Mouse (Mus musculus) hindbrain, embryonic 15.5 days (tissue): Measurements from ENCODE around the gene Gorasp2. TPM values are rescaled to one million over a fixed set of nuclear protein-coding genes. Genes with fewer than 3 reads are reported as not detected.

Experiments
- ATAC-seq: fragments of 200-750 bp; cut with Nextera tagmentation; 2 replicates; pipeline ENCODE4 v1.8.0; 2017; ENCODE audit warnings: low read depth, moderate number of reproducible peaks, moderate TSS enrichment; ENCODE audit not compliant: low FRiP score
- H3K27ac ChIP-seq: fragments of 300-500 bp; sonication (generic); replicated peaks from 2 replicates; pipeline ENCODE4 v1.5.1; 2015; ENCODE audit warnings: mild to moderate bottlenecking, inconsistent platforms
- H3K27me3 ChIP-seq: fragments of 300-500 bp; sonication (generic); 2 replicates; pipeline ENCODE4 v1.6.1; 2015; ENCODE audit warnings: control low read depth, inconsistent platforms
- H3K36me3 ChIP-seq: fragments of 300-500 bp; sonication (generic); 2 replicates; pipeline ENCODE4 v1.6.1; 2015; ENCODE audit warnings: control low read depth, inconsistent platforms
- H3K4me1 ChIP-seq: fragments of 300-500 bp; sonication (generic); replicated peaks from 2 replicates; pipeline ENCODE4 v1.6.1; 2015; ENCODE audit warnings: control low read depth, inconsistent platforms
- H3K4me2 ChIP-seq: fragments of 300-500 bp; sonication (generic); 2 replicates; pipeline ENCODE4 v1.6.1; 2015; ENCODE audit warnings: moderate library complexity, mild to moderate bottlenecking, inconsistent platforms
- H3K4me3 ChIP-seq: fragments of 300-500 bp; sonication (generic); 2 replicates; pipeline ENCODE4 v1.5.1; 2015; ENCODE audit warnings: mild to moderate bottlenecking, inconsistent platforms
- H3K9ac ChIP-seq: fragments of 300-500 bp; sonication (generic); 2 replicates; pipeline ENCODE4 v1.6.1; 2015; ENCODE audit warnings: inconsistent platforms
- H3K9me3 ChIP-seq: fragments of 300-500 bp; sonication (generic); 2 replicates; pipeline ENCODE4 v1.6.1; 2016; ENCODE audit warnings: control low read depth, inconsistent platforms
- WGBS: fragments of 180-500 bp; shearing (Covaris S2); methylation state at CpG from one replicate; pipeline ENCODE4 v1.1.7; 2015; 5-methylcytosine and 5-hydroxymethylcytosine counted together
- polyA plus RNA-seq: library from polyadenylated mRNA; unstranded; fragments of >200 nt; fragmentation: Nextera tagmentation; extraction: Ambion mirVana; gene quantifications from 2 replicates; pipeline ENCODE4 v1.2.1, GENCODE M21; 2015

The Gorasp2 gene
- polyA plus RNA-seq, 1 experiment from 2014 or later: 144 TPM

DNA sequence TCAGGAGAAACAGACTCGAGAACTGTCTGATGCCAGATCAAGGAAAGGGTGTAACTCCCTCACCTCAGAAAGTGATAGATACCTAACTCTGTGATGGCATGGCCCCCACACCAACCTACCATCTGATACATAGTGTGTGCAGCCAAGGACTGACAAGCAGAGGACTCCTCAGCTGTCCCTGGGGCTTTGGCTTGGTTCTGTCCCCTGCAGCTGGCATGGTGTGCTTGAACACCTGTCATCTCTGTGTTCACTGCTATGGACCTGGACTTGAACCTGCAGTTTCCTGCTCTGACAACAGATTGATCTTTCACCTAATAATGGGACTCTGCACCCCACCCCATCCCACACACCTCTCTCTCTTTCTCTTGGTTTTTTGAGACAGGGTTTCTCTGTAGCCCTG lies 29.0 kb upstream of the Gorasp2 start:
- 81% methylated on average over 1 of the region's 1 CpGs for WGBS
- peaks cover 15% of the 10 kb centered on the region for H3K4me1 ChIP-seq

DNA sequence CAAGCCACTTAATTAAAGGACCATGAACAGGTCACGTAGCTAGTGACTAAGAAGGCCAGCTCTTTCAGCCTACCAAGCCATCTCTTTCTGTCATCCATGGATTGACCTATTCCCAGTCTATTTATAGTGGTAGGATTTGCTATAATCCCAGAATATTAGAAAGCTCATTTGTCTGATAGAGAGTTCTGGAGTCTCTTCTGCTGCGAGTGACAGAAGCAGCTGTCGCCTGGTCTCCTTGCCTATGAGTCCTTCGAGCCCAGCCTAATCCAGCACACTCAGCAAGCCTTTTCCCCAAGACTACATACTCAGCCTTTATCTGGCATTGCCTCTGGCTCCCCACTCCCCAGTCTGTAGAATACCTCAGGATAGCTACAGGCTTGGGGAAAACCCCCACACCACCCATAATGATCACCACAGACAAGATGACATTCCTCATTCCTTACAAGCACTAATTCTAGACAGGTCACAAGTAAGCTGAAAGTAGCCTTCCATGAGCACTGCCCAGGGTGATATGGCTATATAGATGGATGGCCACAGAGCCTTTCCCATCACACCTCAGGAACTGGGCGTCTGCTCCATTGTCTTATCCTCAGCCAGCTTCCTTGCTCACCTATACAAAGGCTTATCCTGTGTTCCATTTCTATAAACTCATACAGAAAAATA lies 27.2 kb upstream of the Gorasp2 start:
- Histone ChIP-seq H3K9me3 (no peaks in the 10 kb centered on the region), H3K27ac (no peak overlapping the region)
- WGBS: 89% methylated on average over 5 of the region's 5 CpGs

More for the DNA sequence above, 29.0 kb upstream of the Gorasp2 start:
- H3K9me3 ChIP-seq: no peaks in the 10 kb centered on the region
- H3K36me3 ChIP-seq: no peaks in the 10 kb centered on the region
- no peak overlapping the region for H3K4me2 ChIP-seq
- H3K27me3 ChIP-seq: no peaks in the 10 kb centered on the region
- ATAC-seq: no peak
- no peak overlapping the region for H3K4me3 ChIP-seq
- no peak overlapping the region for H3K9ac ChIP-seq
- H3K27ac ChIP-seq: no peak overlapping the region

DNA sequence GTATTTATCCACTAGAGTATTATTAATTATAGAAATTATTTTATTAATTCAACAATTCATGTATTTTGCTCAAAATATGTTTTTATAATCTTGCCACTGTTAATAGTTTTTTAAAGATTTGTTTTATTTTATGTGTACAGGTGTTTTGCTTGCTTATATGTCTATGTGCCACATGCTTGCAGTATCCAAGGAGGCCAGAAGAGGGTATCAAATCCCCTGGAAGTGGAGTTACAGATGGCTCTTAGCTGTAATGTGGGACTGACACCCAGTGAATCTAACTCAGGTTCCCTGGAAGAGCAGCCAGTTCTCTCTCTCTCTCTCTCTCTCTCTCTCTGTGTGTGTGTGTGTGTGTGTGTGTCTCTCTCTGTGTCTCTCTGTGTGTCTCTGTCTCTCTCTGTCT lies 20.4 kb upstream of the Gorasp2 start:
- no peaks in the 10 kb centered on the region for H3K36me3 ChIP-seq
- no peak overlapping the region for H3K4me3 ChIP-seq
- no peak overlapping the region for H3K9ac ChIP-seq
- H3K9me3 ChIP-seq: no peaks in the 10 kb centered on the region
- H3K27me3 ChIP-seq: no peaks in the 10 kb centered on the region
- no peak overlapping the region for H3K4me2 ChIP-seq
- H3K27ac ChIP-seq: no peak overlapping the region
- ATAC-seq: no peak
- H3K4me1 ChIP-seq: peaks cover 13% of the 10 kb centered on the region

More for the DNA sequence above, 27.2 kb upstream of the Gorasp2 start:
- Histone ChIP-seq H3K4me2 (no peak overlapping the region), H3K4me3 (no peak overlapping the region), H3K9ac (no peak overlapping the region), H3K36me3 (no peaks in the 10 kb centered on the region), H3K27me3 (no peaks in the 10 kb centered on the region), H3K4me1 (peaks cover 11% of the 10 kb centered on the region)
- no peak for ATAC-seq

DNA sequence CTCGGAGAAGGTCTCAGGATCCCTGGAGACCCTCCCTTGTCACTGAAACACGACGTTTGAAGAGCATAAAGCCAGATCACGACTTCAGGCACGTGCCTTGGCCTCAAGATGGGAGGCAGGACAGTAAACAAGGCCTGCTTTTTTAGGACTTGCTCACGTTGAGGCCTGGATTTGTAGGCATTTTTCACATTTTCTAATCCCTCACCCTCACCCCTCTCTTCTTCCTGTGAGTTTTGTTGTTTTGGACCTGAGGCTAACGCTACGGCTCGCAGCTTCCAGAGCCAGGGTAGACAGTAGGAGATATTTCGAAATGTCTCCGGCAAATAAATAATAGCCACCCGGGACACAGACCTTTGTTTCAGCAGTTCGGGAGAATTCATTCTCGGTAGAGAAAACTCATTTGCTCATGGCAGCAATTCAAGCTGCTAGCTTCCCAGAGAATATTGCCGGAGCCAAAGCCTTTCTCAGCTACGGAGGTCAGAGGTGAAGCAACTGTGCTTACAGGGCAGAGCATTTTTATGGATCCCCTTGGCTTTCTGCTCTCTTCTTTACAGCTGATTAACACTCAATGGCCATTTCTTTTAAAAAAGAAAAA lies 18.3 kb upstream of the Gorasp2 start:
- Histone ChIP-seq H3K9me3 (no peaks in the 10 kb centered on the region), H3K27me3 (no peaks in the 10 kb centered on the region), H3K9ac (no peak overlapping the region), H3K4me1 (peaks cover 13% of the 10 kb centered on the region), H3K4me2 (no peak overlapping the region), H3K4me3 (no peak overlapping the region), H3K36me3 (no peaks in the 10 kb centered on the region), H3K27ac (peak overlapping the region; percentile 18)
- ATAC-seq: no peak
- WGBS: 23% methylated on average over 16 of the region's 16 CpGs

DNA sequence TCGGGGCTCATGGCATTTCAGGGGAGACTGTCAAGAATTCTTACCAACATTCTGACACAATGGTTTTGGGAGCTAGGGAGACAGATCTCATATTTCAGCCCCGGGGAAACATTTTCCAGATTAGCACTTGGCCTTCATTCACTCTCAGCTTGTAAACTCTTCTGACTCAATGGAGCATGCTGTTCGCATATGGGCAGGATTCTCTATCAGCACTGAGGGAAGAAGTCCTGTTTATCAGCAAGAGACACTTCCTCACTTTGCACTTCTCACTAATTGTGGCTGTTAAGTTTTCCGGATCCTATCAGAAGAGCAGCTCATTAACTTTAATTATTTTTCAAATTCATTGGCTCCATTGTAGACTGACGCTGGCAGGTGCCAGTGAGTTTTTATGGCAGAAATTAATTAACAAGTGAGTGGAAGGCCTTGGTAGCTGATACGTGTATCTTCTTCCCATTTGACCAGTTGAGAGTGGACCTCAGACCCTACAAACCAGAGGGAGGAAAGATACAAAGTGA lies 16.1 kb upstream of the Gorasp2 start:
- no peaks in the 10 kb centered on the region for H3K9me3 ChIP-seq
- H3K27ac ChIP-seq: no peak overlapping the region
- no peak overlapping the region for H3K4me3 ChIP-seq
- H3K4me1 ChIP-seq: peaks cover 13% of the 10 kb centered on the region
- no peak overlapping the region for H3K4me2 ChIP-seq
- no peaks in the 10 kb centered on the region for H3K27me3 ChIP-seq
- 79% methylated on average over 6 of the region's 6 CpGs for WGBS
- no peaks in the 10 kb centered on the region for H3K36me3 ChIP-seq
- no peak overlapping the region for H3K9ac ChIP-seq
- ATAC-seq: no peak

DNA sequence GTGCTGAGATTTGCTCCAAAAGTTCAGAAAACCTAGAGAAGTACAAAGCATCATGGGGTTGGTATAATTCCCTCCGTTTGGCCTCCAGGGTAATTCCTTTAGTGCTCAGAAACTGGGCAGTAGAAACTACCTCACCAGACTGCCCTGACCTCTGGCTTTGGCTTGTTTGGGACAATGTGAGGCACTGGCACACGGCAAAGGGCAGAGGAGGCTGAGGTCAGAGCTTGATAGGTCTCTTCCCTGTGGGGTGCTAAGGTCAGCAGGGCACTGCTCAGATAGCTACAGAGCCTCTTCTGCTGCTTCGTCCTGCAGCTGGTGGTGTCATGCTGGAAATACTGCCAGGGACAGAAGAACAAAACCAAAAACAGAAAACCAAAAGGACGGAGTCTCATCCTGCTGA lies 13.7 kb upstream of the Gorasp2 start:
- H3K27ac ChIP-seq: no peak overlapping the region

DNA sequence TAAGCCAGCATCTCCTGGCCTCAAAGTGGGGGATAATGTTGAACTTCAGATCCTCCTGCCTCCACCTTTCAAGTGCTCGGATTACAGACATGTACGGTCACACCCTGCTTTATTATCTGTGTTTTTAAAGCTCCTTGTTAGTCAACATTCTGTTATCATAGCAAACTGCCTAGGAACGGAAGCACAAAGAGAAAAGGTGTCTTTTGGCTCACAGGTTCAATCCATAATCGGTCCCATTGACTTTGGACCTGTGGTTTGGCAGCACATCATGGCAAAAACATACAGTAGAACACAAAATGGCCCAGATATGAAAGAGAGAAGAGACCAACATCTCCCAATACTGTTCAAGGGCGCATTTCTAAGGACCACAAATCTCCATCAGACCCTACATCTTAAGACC lies 13.1 kb upstream of the Gorasp2 start:
- H3K36me3 ChIP-seq: no peaks in the 10 kb centered on the region
- no peak overlapping the region for H3K9ac ChIP-seq
- H3K9me3 ChIP-seq: no peaks in the 10 kb centered on the region
- H3K4me2 ChIP-seq: no peak overlapping the region
- 89% methylated on average over 5 of the region's 5 CpGs for WGBS
- no peak overlapping the region for H3K4me3 ChIP-seq
- H3K27ac ChIP-seq: no peak overlapping the region
- H3K4me1 ChIP-seq: peaks cover 6% of the 10 kb centered on the region
- no peaks in the 10 kb centered on the region for H3K27me3 ChIP-seq
- ATAC-seq: no peak

More for the DNA sequence above, 13.7 kb upstream of the Gorasp2 start:
- Histone ChIP-seq H3K4me1 (peaks cover 11% of the 10 kb centered on the region), H3K9ac (no peak overlapping the region), H3K4me2 (no peak overlapping the region), H3K4me3 (no peak overlapping the region), H3K27me3 (no peaks in the 10 kb centered on the region), H3K9me3 (no peaks in the 10 kb centered on the region), H3K36me3 (no peaks in the 10 kb centered on the region)
- ATAC-seq: no peak
- 34% methylated on average over 4 of the region's 4 CpGs for WGBS

DNA sequence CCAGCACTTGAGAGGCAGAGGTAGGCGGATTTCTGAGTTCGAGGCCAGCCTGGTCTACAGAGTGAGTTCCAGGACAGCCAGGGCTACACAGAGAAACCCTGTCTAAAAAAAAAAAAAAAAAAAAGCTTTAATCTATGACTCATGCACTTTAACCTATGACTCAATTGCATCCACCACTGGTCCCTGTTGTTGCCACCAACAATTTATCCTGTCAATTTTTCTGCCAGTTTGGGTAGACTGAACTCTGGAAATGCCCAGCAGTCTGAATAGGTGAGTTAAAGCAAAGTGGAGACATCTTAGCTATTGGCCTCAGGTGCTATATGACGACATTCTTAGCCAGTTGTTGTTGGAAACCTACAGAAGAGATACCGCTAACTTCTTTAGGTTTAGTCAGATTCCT lies 11.9 kb upstream of the Gorasp2 start:
- H3K27me3 ChIP-seq: no peaks in the 10 kb centered on the region
- WGBS: 95% methylated on average over 4 of the region's 4 CpGs
- no peak overlapping the region for H3K27ac ChIP-seq
- H3K9me3 ChIP-seq: no peaks in the 10 kb centered on the region
- no peak overlapping the region for H3K9ac ChIP-seq
- no peak overlapping the region for H3K4me2 ChIP-seq
- H3K4me3 ChIP-seq: no peak overlapping the region
- no peaks in the 10 kb centered on the region for H3K36me3 ChIP-seq
- H3K4me1 ChIP-seq: no peaks in the 10 kb centered on the region
- ATAC-seq: no peak

DNA sequence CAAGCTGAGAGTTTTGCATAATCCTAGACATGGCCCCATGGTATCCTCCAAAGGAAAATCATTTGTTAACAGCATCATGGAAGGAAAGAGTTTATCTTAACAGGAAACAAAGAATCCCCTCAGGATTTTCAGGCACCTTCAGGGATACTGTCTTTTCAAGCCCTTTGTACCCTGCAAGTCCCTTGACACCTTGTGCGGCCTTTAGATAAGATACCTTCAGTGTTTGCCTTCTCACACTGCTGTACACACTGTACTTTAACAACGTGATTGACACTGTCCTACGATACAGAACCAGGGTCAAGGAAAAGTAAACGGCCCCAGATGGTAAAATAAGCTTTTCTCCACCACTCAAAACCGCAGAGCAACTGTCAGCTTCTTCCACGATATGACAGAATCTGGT lies 9.6 kb upstream of the Gorasp2 start:
- no peak overlapping the region for H3K4me2 ChIP-seq
- no peaks in the 10 kb centered on the region for H3K9me3 ChIP-seq
- H3K4me3 ChIP-seq: no peak overlapping the region
- no peak for ATAC-seq
- no peaks in the 10 kb centered on the region for H3K4me1 ChIP-seq
- no peak overlapping the region for H3K9ac ChIP-seq
- H3K27ac ChIP-seq: no peak overlapping the region
- WGBS: 77% methylated on average over 6 of the region's 6 CpGs
- H3K27me3 ChIP-seq: no peaks in the 10 kb centered on the region
- no peaks in the 10 kb centered on the region for H3K36me3 ChIP-seq

DNA sequence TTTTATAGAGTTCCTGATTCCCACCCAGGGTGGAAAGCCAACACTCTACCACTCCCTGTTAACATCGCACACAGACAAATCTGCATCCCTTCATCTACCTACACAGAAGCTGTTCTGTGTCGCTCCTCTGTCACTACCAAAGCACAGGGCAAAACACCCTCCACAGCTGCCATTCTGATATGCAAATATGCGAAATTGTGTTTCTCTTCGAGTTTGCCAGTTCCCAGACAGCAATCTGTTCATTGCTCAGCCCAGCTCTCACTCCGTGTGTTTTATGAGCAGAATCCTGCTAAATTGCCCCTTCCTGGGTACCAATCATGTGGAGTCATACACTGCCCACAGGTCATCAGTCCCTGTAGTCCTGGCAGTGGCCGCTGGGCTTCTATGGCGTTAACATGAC lies 4.3 kb upstream of the Gorasp2 start:
- no peak overlapping the region for H3K9ac ChIP-seq
- peaks cover 6% of the 10 kb centered on the region; the same call in 1 of the 2 replicates for H3K4me1 ChIP-seq
- H3K36me3 ChIP-seq: no peaks in the 10 kb centered on the region
- no peak for ATAC-seq
- H3K27me3 ChIP-seq: no peaks in the 10 kb centered on the region
- H3K4me3 ChIP-seq: no peak overlapping the region
- no peak overlapping the region for H3K4me2 ChIP-seq
- 73% methylated on average over 7 of the region's 7 CpGs for WGBS
- H3K9me3 ChIP-seq: no peaks in the 10 kb centered on the region
- H3K27ac ChIP-seq: no peak overlapping the region

DNA sequence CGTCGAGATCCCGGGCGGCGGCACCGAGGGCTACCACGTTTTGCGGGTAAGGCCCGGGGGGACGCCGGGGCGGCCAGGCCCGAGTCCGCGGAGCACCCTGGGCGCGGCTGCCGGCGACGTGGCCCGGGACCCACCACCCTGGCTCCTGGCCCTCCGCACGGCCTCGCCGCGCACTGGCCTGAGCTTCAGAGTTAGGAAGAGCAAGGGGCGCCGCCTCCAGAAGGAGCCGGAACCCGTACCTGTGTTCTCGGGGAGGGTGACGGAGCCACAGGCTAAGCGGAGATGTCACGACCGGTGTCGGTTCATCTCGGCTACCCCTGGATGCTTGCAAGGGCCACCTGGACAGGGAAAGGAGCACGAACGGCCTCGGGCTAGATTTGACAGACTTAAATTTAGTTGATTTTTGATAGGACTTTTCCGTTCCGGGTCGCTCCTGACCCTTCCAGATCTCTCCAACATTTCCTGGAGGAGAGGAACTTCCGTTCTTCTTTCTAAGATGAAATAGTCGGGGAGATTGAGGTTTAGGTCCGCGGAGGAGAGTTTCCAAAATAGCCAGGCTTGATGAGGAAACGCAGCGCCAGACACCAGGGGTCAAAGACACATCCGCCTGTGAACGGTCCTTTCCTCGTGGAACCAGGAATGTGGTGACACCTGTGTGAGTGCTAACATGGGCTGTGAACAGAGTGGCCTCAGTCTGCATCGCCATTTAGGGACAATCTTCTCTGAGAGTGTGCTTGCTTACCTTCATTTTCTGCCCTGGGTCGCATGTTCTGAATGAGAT lies 529 bp downstream of the Gorasp2 start, which contains the start of gene Gm26558:
Gene Gm26558, minus strand, starts transcription at position 394 of the 781 bp plus-strand sequence.
- Histone ChIP-seq H3K4me1 (peaks cover 23% of the 10 kb centered on the region), H3K4me3 (peak within 1 kb of the TSS; percentile 93), H3K9me3 (no peaks in the 10 kb centered on the region), H3K27ac (peak within 1 kb of the TSS; percentile 86), H3K4me2 (peak within 1 kb of the TSS; percentile 64), H3K9ac (peak within 1 kb of the TSS; percentile 96), H3K27me3 (no peaks in the 10 kb centered on the region), H3K36me3 (no peaks in the 10 kb centered on the region)
- WGBS: under 1% methylated on average over 45 of the region's 54 CpGs
- ATAC-seq: peak; percentile 80; the same call in 1 of the 2 replicates

DNA sequence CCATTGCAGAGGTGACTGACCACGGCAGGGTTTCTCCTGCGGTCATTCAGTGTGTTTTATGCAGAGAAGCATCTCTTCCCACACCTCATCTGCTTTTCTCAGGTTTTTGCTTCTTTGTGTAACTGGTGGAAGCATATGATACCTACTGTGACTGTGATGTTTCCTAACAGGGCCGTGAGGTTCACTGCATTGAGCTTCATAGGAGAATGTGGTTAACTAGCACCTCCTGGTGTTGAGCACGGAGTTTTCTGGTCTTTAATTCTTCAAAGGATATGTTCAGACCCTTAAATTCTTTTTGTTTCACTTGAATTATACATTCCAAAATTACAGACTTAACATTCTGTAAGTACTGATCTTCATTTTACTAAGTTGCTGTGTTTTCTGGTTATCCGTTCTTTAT lies 2.4 kb downstream of the Gorasp2 start:
- Histone ChIP-seq H3K4me1 (peaks cover 23% of the 10 kb centered on the region), H3K36me3 (no peaks in the 10 kb centered on the region), H3K9me3 (no peaks in the 10 kb centered on the region), H3K27ac (no peak overlapping the region), H3K4me2 (0 out of 2 replicates have a peak overlapping the region, but pooled peaks have one; percentile 17), H3K27me3 (no peaks in the 10 kb centered on the region), H3K9ac (no peak overlapping the region), H3K4me3 (no peak overlapping the region)
- WGBS: 77% methylated on average over 5 of the region's 5 CpGs
- no peak for ATAC-seq
